Mouse (Mus musculus) ES-Bruce4 (cell line): ENCODE measurements around the gene Snap25.

ENCODE experiments used
- CTCF ChIP-seq: IDR thresholded peaks from one replicate; pipeline ENCODE4 v1.8.1; 2011; ENCODE audit warnings: low read depth, low read length
- EP300 ChIP-seq: IDR thresholded peaks from 2 replicates; pipeline ENCODE4 v1.6.1; 2011; ENCODE audit warnings: low read depth, low read length; ENCODE audit not compliant: insufficient read depth
- POLR2A ChIP-seq: IDR thresholded peaks from one replicate; pipeline ENCODE4 v1.8.1; 2011; ENCODE audit warnings: low read length; ENCODE audit not compliant: insufficient read depth

DNA sequence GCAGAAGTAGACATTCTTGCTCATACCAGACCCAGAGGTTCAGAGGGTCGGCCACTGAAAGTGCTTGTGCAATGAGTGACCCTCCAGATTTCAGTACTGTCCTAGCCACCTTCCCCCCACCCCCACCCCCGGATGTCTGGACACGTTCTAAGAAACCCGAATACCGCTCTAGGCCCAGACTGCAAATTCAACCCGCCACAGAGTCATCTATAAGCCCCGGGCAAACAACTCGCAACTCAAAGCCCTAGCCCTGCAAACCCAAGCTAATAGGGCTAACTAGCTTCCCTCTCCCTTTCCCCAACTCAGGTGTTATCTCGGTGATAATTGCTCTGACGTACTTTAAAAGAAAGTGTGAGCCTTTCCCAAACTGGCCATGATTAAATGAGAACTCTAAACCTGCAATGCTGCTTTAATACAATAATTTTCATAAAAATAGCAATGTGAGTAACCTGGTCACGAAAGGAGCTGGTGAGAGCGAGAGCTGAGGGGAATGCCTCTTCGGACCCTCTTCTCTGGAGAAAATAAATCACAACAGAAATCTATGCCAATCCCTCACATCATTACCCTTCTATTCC lies 725 bp upstream of the Snap25 start:
- TF ChIP-seq CTCF (no peak), EP300 (no peak), POLR2A (no peak)
